Mouse (Mus musculus) cerebellum, adult 9-10 months (tissue): ENCODE data around the gene Hoxa7.

Source experiments
- DNase-seq: peaks from one replicate; pipeline ENCODE4 v3.0.0; 2022

Hoxa7 gene

DNA sequence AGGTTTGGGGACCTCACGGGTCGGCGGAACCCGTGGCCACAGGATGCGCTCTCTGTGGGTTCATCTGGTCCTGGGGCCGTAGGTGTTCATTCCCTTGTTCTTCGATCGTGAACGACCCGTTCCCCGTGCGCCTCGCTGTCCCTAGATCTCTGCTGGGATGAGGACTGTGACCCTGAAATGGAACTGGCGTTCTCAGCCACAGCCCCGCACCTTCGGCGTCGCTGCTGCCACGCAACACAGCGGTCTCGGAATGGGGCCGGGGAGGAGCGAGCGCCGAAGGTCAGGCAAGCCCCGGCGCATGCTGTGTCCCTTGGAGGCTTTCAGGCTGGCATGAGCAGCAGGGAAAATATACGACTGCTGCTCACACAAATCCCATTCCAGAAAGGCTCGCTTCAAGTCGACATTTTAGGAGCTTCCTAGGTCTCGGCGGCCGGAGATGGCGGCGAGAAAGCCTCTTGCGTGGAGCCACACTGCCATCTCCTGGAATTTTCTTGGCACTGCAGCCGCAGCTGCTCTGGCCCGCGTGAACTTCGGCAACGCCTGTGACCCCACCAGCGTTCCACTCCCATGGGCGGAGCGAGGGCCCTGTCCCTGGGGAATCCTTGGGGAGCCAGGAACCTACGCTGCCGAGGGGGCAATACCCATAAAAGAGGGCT lies at the start of gene Hoxa7:
Gene Hoxa7, minus strand, starts transcription at position 518 of the 656 bp plus-strand sequence.
- DNase-seq, result peak; percentile 72

DNA sequence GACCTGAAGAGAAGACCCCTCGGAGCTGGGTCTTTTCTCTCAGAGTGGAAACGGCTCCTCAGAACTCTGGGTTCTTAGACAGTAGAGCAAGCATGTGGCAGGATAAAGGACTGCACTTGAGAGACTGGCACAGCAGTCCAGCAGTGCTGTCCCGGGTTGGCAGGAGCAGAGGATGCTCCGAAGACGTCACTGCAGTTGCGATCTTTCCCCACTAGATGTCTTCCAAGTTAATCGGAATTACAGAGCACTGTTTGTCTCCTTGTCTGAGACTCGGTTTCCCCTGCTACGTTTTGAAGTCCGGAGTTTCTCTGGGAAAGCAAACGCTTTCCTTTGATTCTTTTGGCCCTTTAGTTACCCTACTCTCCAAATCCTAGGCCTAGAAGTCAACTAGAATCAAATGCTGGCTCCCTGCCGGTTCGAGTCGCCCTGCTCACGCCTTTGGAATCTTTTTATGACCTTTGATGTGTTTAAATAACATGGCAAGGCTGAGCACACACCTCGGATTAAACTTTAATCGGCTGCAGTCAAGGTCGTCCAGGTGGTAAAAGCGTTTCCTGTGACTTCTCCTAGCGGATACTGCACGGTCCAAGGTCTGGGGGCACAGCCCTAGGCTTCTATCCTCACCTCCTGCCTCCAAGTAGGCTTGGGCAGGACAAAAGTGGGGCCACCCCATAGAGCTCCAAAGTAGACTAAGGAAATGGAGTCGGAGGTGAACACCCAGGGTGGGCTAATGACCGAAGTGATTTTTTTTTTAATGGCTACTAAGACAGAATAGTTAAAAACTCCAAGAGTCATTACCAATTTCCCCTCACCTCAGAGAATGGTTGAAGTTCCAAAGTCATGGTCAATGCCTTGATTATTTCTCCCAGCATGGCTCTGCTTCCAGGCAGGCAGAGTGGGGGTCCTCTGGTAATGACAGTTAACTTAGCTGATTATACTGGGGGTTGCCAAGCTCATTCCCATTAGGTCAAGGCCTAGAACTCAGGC lies 49.1 kb upstream of the Hoxa7 start:
- peak; percentile 38 for DNase-seq

- no peak for DNase-seq
These were observed 47.1 kb upstream of the Hoxa7 start for GRCm38 (mm10) chr6:52268756-52269155.

DNA sequence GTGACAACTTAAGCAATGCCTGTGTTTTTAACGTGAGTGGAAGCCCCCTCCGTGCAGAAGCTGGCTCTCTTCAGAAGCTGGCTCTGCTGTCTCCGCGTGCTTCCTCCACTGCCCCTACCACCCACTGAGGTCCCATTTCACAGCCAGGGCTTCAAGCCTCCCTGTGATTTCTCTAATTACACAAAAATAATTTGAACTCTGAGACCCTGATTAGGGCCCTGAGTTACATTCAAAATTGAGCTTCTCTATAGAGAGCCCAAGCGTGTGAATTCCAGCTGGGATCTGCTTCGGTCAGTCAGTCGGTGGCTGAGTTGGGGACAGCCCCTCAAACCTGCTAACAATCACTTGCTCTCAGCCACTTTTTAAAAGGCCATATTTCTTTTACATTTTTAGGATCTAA lies 46.7 kb upstream of the Hoxa7 start:
- DNase-seq, result no peak

DNA sequence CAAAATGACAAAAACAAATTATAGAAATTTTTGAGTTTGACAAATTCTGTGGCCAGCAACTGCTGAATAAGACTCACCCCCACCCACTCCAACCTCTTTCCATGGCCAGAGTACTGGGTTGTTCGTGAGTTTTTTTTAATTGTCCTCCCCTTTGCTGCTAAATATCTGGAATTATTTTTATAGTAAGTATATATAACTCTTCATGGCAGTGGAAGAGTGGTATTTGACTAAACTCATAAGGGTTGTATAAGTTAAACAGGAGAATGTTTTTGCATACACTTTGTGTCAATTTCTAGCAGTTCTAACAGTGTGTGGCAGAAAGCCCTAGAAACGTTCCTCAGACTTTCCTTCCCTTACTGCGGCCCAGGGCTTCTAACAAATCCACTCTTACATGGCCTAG lies 46.0 kb upstream of the Hoxa7 start:
- DNase-seq, result no peak

- no peak for DNase-seq
These were observed 45.6 kb upstream of the Hoxa7 start for GRCm38 (mm10) chr6:52267221-52267620.

GRCm38 (mm10) chr6:52266666-52266985 lies 45.0 kb upstream of the Hoxa7 start:
- DNase-seq, result no peak

DNA sequence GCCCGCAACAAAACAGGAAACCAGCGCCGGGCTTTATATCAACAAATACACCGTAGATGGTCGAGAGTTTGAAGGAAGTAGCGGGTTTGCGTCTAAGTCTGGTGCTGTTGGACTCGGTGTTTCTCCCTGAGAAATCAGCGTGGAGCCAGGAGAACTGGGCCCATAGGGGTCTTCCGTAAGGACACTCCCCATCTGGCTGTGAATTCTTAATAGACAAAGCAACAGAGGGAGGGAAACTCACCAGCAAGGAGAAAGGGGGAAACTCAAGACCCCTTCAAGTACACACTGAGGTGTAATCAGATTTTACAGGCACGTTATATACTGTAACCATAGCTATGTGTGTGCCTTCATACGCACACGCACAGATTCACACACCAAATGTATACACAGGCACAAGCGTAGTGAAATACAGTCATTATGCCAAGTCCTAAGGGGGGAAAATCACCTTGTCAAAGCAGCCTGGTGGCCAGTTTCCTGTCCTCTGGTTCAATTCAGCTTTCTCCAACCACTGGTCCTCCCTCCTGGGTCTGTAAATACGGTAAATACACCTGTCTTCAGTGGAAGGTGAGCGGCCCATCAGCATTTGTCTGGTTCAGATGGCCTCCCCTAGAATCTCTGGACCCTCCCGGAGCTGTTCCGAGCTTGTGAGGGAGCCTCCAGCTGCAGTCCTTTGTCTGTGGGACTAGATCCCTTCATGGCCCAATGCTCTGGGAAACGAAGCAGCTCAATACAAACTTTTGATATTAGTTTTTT lies 44.4 kb upstream of the Hoxa7 start:
- no peak for DNase-seq

DNA sequence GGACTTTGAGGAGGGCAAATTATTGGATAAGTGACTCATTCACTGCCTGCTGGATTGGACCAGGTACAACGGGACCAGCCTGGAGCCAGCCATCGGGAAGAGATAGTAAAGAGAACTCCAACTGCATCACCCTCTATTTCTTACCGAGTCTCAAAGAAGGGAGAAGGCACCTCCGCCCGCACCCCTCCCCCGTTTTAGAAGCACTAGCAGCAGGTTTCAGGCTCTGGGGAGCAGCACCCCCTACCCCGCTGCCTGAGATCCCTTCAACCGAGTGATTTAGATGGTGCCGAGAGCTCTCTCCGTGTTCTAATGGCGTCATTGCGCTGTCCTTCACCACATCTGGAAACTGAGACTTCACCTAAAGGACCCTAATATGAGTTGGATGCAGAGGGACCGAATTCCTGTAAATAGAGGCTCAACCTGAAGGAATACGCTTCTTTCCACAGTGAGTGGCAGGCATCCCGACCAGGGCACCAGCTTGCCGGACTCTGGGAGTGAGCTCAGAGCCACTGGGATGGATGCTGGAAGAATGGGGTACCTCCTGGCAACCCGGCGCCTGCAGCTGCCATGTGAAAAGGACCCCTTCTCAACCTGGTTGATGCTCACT lies 43.8 kb upstream of the Hoxa7 start:
- DNase-seq, result no peak

DNA sequence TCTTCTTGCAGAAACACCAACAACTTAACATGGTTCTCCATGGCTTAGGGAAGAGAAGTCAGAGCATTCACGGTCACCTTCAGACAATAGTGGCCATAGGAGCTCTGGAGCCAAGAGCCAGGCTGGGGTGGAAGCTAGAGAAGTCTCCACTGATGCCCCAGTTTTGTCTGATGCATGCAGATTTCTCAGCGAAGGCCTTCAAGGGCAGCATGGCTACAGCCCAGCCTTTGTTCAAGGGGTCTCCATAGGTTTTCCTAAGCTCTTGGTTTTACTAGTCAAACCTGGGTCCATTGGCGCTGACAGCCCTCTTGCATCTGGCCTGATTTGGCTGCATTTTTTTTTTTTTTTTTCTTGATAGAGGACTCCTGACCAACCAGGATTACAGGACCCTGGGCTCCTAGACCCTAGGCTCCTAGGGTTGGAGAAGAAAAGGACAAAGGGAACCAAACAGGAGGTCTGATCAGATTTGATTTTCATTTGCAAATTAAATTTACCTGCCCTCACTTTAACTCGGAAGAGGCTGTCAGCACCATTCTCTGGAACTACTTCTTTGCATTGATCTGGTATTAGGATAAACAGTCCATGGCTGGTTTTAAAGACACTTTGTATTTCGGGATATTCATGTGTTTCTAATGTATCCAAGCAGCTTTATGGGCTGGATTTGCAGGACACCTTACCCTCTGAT lies 42.6 kb upstream of the Hoxa7 start:
- DNase-seq, result no peak

- DNase-seq, result no peak
These were observed 41.6 kb upstream of the Hoxa7 start for GRCm38 (mm10) chr6:52263321-52263585.

- no peak for DNase-seq
These were observed 41.0 kb upstream of the Hoxa7 start for GRCm38 (mm10) chr6:52262463-52263320.

GRCm38 (mm10) chr6:52261751-52262462 lies 40.3 kb upstream of the Hoxa7 start:
- DNase-seq, result no peak

DNA sequence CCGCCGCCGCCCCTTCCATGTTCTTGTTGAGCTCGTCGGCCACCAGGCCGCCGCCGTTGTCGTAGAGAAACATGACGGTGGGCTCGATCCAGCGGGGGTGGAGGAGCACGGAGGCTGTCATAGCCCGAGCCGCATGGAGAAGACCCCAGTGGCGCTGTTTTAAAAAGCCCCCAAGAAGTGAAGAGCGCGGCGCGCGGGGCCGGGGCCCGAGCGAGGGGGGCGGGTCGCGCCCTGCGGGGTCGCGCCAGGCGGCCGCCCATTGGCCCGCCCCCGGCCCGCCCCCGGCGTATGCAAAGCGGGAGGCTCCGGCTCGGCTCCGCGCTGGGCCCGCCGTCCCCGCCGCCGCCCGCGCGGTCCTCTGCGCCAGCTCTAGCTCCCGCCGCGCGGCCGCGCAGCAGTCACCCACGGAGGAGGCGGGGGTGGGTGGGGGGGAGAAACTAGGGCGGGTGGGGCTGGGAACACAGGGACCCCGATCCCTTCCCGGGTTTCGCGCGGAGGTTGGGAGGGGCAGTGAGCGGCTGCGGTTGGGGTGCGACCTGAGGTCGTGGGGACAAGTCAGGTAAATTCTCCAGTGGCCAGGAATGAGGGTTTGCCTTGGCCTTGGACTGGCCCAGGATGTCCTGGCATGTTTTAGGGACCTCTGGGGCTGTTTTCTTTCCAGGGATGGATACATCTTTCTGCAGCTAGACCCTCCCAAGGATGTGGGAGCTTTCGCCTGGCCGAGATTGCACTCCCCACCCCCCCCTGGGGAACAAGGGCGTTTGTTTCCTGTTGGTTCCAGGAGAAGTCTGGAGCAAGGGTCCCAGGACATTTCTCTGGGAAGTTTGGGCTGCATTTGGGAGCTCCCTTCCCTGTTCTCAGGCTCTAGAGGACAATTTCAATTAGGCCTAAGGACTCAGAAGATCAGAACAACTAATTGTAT lies 39.3 kb upstream of the Hoxa7 start, which contains the start of gene Hoxa13:
Gene Hoxa13, minus strand, starts transcription at position 227 of the 922 bp plus-strand sequence.
- DNase-seq, result no peak

DNA sequence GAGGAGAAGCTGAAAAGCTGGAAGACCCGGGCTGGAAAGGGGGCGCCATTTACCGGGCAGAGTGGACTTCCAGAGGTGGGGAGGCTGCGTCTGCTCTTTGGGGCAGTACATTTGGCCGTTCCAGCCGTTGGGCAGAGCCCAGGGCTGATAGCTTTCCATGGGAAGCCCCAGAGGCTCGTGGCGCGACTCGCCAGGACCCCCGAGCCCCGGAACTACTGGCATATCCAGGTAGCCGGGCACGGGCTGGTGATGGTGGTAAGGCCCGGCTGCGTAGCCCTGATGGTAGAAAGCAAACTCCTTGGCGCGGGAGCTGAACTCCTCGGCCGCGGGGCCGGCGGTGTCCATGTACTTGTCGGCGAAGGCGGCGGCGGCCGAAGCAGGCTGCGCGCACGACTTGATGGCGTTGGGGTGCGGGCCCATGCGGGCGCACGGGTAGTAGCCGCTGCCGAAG lies 38.2 kb upstream of the Hoxa7 start:
- no peak for DNase-seq

- DNase-seq, result no peak
These were observed 37.6 kb upstream of the Hoxa7 start for GRCm38 (mm10) chr6:52259081-52259790.

GRCm38 (mm10) chr6:52256956-52257355 lies 35.3 kb upstream of the Hoxa7 start:
- peak; percentile 46 for DNase-seq

- DNase-seq, result no peak
These were observed 32.2 kb upstream of the Hoxa7 start for GRCm38 (mm10) chr6:52253511-52254500.
